Mouse (Mus musculus) bone marrow macrophage, adult 2 months (primary cell): ENCODE measurements around the gene Sept9.

Source experiments
- CTCF ChIP-seq: IDR thresholded peaks from 2 replicates; pipeline ENCODE4 v1.5.1; 2012; ENCODE audit warnings: low read depth, mild to moderate bottlenecking, low read length, moderate library complexity
- POLR2A ChIP-seq: IDR thresholded peaks from 2 replicates; pipeline ENCODE4 v1.6.1; 2012; ENCODE audit warnings: mild to moderate bottlenecking, low read depth, low read length, borderline replicate concordance

DNA sequence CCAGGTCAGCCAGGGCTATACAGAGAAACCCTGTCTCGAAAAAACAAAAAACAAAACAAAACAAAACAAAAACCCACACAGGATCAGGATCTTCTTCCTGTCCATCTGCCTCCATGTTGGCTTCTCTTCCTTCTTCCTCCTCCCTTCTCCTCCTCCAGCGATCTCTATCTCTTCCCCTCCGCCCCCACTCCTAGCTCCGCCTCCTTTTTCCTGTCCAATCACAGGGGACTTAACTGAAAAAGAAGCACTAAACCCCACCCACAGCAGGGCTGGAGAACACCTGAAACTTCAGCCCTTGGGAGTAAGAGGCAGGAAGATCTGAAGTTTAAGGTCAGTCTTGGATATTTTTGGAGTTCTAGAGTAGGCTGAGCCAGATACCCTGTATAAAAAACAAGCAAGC lies 212.2 kb downstream of the Sept9 start:
- TF ChIP-seq POLR2A = no peak
- TF ChIP-seq CTCF = no peak
